Mouse (Mus musculus) megakaryocyte progenitor cell, adult 5-6 weeks (primary cell): Measurements from ENCODE around the gene Filip1. TPM values are rescaled to one million over a fixed set of nuclear protein-coding genes. Genes with fewer than 3 reads are reported as not detected.
A peak's percentile ranks its signal among the peaks of the same experiment; 100 is the strongest.

Experiments used
- ATAC-seq: replicated peaks from 2 replicates; pipeline ENCODE4 v1.8.0; 2016; ENCODE audit warnings: mild to moderate bottlenecking, moderate TSS enrichment, inconsistent platforms; ENCODE audit not compliant: poor library complexity
- total RNA-seq, 2 experiments: library from RNA; stranded (forward) in 1 of 2; stranded (reverse) in 1 of 2; fragments of 157-497, 149-512 nt in 1 of 2; fragments of 200-1000 nt in 1 of 2; gene quantifications; 2 replicates each; pipeline versions ENCODE4 v1.2.3 to v1.2.4; 2015 to 2017

Filip1 gene
- total RNA-seq, 2 experiments from 2014 or later, result 0.58 to 1.3 TPM

DNA sequence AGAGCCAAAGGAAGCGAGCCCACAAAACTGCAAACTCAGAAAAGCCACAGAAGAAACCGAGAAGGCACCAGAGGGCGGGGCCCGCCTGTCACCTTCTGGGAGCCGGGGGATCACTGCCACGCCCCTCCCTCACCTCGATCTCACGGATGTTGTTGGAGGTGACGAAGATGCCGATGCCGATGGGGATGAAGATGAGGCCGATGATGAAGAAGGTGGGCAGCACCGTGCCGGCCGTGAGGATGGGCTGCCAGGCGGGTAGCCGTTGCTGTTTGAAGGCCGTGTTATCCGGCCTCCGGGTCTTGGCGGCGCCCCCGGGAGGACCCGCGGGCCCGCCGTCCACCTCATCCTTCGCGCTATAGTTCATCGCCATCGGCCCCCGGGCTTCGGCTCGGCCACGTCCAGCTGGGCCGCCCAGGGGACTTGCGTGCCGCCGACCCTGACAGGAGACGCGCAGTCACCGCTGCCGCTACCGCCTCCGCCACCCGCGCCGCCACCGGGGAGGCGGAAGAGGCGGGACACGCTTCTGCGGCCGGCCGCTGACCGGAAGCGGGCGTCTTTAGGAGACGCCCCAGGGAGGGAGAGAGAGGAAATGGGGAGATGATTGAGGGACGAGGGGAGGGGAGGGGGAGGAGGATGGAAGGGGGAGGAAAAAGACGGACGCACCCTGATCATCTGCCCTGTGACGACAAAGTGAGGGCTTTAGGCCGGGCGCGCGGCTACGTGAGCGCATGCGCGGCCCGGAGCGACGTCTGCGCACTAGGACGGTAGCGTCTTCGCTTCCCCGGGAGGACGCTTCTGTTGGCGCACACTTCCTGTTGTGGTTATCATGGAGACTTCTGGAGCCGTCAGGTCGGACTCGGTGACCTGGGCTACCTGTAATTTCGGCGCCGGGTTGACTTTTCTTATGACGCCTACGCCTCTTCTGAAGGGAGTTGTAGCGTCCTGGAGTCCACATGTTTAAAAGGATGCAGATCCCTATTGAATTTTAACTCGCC is 219.5 kb downstream of the Filip1 start, which contains the start of gene Tmem30a:
TSS of gene Tmem30a (minus strand) at position 667 of the 995 bp plus-strand sequence.
- peak; percentile 90 for ATAC-seq

DNA sequence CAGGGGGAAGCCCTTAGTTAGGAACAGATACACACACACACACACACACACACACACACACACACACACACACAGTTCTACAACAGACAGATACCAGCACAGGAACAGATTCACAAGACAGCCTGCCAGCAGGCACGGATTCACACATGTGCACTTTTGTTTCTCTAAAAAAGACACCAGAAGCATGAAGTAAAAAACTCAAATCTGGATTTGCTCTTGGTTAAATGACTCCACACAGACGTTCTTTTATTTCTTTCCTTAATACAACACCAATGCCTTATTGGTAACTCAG is 226.9 kb downstream of the Filip1 start:
- no peak for ATAC-seq

DNA sequence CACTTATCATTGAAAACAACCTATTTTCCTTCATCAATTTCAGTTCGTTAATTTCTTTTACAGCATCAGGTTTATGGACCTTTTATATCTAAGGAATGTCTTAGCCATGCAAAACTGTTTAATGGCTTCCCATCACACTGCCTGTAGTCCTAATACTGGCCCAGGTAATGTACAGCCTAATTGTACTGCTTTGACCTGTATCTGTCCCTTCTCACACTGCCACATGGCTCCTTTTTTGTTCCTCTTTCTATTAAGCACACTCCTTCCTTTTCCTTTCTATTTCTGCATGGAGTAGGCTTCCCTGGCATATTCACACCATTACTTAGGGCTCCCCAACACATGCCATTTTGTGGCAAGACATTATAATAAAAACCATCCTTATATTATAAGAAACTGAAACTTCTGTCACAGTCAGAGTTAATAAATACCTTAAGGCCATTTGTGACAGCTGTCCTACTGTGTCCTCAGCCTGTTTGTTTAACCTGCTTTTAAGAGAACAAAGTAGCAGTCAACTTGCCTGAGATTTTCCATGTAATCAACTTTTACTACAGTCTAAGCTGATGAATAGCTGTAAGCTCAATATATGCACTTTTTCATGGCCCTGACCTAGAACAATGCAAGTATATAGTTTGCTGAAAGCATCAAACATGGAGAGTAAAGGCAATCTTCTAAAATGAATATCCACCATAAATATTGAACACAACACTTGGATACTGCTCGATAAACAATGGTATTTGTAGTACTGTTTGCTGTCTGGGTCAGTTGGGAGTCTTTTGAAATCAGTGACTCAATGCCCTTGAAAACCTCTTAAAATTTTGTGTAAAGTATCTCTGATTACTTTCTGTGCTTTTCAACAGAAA is 227.5 kb downstream of the Filip1 start:
- ATAC-seq, result peak; percentile 70

DNA sequence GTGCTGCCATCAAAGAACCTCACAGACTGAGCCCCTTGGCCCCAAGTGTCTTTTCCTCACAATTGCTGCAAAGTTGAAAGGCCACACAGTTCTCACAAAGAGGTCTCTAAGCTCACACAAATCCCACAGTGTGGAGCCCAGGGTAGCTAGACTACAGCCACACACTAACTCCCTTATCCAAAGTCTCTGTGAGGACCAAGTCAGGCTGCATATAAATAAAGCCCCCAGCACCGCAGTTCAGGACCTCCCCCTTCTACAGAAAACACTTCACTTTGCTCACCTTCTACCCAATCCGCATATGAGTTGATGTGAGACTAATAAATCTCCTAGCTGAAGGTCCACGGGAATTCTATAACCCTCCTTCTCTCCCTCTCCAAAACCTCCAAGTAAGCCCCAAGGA is 228.2 kb downstream of the Filip1 start:
- no peak for ATAC-seq

DNA sequence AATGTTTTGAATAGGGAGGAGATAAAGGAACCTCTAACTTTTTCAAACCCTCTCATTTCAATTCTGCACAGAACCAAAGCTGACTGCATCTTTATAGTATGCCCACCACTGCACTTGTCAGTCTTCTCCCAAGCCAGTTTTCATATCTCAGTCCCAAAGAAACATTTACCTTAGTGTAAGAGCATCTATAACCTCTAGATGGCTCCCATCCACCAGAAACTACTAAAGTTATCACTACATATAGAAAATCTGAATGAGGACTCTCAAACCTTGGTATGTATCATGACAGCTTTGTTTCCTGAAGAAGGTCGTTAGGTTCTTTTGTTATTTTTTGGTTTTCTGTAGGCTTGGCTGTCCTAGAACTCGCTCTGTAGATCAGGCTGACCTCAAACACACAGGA is 233.3 kb downstream of the Filip1 start:
- peak; percentile 72 for ATAC-seq

DNA sequence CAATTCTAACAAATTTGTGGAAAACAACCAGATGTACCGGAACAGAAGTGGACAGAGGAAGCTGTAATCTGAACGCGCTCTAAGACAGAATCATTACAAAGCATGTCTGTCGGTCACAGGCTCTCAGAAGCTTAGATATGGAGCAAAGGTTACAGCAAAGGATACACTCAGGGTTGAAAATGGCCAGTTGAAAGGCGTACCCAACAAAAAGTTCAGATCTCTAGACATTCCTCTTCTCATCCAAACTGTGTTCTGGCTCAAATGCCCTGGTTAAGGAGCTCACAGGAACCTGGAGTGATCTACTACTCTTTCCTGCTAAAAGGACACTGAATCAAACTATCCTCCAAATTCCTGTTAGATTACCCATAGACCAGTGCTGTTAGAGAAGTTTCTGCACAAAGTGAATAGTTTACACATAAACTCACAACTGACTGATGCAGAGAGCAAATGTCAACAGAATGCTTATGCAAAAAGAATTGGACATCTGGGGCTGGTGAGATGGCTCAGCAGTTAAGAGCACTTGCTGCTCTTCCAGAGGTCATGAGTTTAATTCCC is 245.6 kb downstream of the Filip1 start:
- no peak for ATAC-seq

DNA sequence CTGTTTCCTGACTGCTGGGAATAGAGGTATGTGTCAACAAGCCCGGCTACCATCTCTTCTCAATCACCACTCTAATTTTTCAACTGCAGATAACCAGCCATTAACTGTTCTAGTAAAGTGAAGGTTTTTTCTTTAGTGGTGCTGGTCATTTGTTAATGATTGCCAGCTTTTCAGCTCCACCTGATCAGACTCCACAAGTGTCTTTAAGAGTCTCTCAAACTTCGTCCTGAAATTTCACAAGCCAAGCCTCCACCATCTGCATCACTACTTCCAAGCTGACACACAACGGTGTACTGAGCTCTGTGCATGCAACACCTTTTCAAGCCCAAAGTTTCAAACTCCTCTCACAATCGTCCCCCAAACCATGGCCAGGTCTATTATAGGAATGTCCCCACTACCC is 247.3 kb downstream of the Filip1 start:
- ATAC-seq, result no peak

Other genes with a start within 250 kb of the Filip1 start
- 77.2 and 89.3 TPM in 2 replicates for gene Tmem30a, start 219.3 kb downstream of the Filip1 start, total RNA-seq (2015)
- 78.9 and 95.5 TPM in 2 replicates for gene Tmem30a, start 219.3 kb downstream of the Filip1 start, total RNA-seq (2017)
- 164 and 192 TPM in 2 replicates for gene Senp6, start 54.1 kb upstream of the Filip1 start, total RNA-seq (2015)
- gene Senp6, start 54.1 kb upstream of the Filip1 start, total RNA-seq (2017), result 114 and 150 TPM in 2 replicates
- gene Myo6, start 152.2 kb upstream of the Filip1 start, total RNA-seq (2015), result 0.20 and 0.32 TPM in 2 replicates
- gene Myo6, start 152.2 kb upstream of the Filip1 start, total RNA-seq (2017), result 2.3 and 2.7 TPM in 2 replicates